Mouse (Mus musculus) thymus, postnatal 25 days (tissue): ENCODE measurements around the gene Fras1.

ENCODE experiments used
- DNase-seq: peaks from one replicate; pipeline ENCODE4 v3.0.0; 2022

Fras1 gene

GRCm38 (mm10) chr5:96795752-96796151 lies 422.0 kb downstream of the Fras1 start:
- no peak for DNase-seq

- DNase-seq, result no peak
These were observed 423.7 kb downstream of the Fras1 start for GRCm38 (mm10) chr5:96797465-96797864.

- DNase-seq, result no peak
These were observed 425.4 kb downstream of the Fras1 start for GRCm38 (mm10) chr5:96799165-96799564.

GRCm38 (mm10) chr5:96799969-96800368 lies 426.2 kb downstream of the Fras1 start:
- DNase-seq, result no peak

- no peak for DNase-seq
These were observed 428.4 kb downstream of the Fras1 start for GRCm38 (mm10) chr5:96802185-96802584.

GRCm38 (mm10) chr5:96803091-96803490 lies 429.3 kb downstream of the Fras1 start:
- no peak for DNase-seq

- no peak for DNase-seq
These were observed 430.5 kb downstream of the Fras1 start for GRCm38 (mm10) chr5:96804304-96804703.

- no peak for DNase-seq
These were observed 431.1 kb downstream of the Fras1 start for GRCm38 (mm10) chr5:96804813-96805212.

- no peak for DNase-seq
These were observed 436.9 kb downstream of the Fras1 start for GRCm38 (mm10) chr5:96810620-96811019.

GRCm38 (mm10) chr5:96824769-96825327 lies 451.1 kb downstream of the Fras1 start:
- no peak for DNase-seq

- DNase-seq, result no peak
These were observed 453.4 kb downstream of the Fras1 start for GRCm38 (mm10) chr5:96827176-96827575.
